Mouse (Mus musculus): ENCODE results near the gene Bhlhe23.

The Bhlhe23 gene

DNA sequence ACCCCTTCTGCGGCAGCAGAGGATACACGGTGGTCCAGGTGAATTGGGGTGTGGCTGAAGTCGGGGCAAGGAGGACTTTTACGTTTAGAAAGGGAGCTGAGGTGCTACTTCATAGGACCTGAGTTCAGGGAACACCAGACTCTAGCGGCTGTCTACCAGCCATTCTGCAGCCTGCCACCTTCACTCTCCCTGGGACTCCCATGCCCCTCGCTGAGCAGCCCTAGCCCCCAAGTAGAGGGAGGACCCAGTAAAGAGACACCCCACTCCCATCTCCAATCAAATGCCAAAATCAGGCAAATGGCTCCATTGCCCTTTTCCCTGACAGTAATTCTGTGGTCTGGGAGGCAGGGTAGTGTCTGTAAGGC, 51.3 kb downstream of the Bhlhe23 start:
- DNase-seq (ENCODE audit: low spot score) = no peak

DNA sequence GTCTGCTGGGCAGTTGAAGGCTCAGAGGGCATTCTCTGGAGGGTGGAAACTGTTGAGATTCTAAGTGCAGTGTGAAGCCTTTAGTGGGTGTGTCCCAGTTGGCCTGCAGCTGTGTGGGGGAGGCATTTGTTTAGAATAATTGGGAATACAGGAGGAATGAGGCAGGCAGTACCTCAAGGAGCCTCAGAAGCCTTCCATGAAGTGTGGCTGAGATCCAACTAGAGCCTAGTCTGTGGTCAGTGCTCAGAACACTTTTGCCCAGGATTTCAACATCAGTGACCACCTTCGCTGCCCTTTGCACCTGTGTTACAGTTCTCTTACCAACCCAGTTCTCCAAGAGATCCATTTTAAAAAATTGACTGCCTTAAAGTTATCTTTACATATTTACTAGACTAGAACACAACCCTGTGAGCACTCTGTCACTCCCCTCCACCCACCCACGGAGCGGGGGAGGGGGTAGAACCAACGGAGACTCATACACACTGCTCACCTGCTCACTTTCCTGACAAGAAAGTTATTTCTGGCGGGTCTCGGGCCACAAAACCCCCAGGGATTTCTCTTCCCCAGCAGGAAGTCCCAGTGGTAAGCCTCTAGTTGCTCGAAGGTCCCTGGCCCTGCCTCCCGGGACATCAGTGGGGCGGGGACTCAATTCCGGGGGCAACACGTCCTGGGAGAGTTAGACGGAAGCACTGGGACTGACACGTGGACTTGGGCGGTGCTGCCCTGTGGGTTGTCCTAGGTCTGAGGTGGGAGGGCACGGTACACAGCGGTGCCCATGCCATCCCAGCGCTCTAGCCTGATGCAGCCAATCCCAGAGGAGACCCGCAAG, 51.9 kb downstream of the Bhlhe23 start, which contains the start of gene Slc17a9:
Gene Slc17a9, plus strand, starts transcription at position 679 of the 829 bp plus-strand sequence.
- DNase-seq (ENCODE audit: low spot score) = peak; percentile 81
